Mouse (Mus musculus) neural tube, embryonic 14.5 days (tissue): ENCODE results near the gene Gm15217. TPM values are rescaled to one million over a fixed set of nuclear protein-coding genes. Genes with fewer than 3 reads are reported as not detected.

Experiments used
- ATAC-seq: fragments of 200-750 bp; cut with Nextera tagmentation; 2 replicates; pipeline ENCODE4 v1.8.0; 2017; ENCODE audit warnings: low read depth, mild to moderate bottlenecking, moderate TSS enrichment, moderate library complexity
- H3K27ac ChIP-seq: fragments of 300-500 bp; sonication (generic); 2 replicates; pipeline ENCODE4 v1.5.1; 2014; ENCODE audit warnings: low read depth, mild to moderate bottlenecking, control low read depth, low read length, moderate library complexity, mixed read lengths
- H3K27me3 ChIP-seq: fragments of 300-500 bp; sonication (generic); 2 replicates; pipeline ENCODE4 v1.6.1; 2014; ENCODE audit warnings: low read length; ENCODE audit not compliant: control insufficient read depth, insufficient read depth
- H3K36me3 ChIP-seq: fragments of 300-500 bp; sonication (generic); 2 replicates; pipeline ENCODE4 v1.6.1; 2014; ENCODE audit warnings: low read length, mixed read lengths; ENCODE audit not compliant: control insufficient read depth, insufficient read depth
- H3K4me1 ChIP-seq: fragments of 300-500 bp; sonication (generic); 2 replicates; pipeline ENCODE4 v1.6.1; 2014; ENCODE audit warnings: low read length; ENCODE audit not compliant: control insufficient read depth, insufficient read depth
- H3K4me2 ChIP-seq: fragments of 300-500 bp; sonication (generic); 2 replicates; pipeline ENCODE4 v1.6.1; 2014; ENCODE audit warnings: mild to moderate bottlenecking, low read depth, low read length, control low read depth
- H3K4me3 ChIP-seq: fragments of 300-500 bp; sonication (generic); 2 replicates; pipeline ENCODE4 v1.5.1; 2014; ENCODE audit warnings: low read depth, low read length, control low read depth, mixed read lengths
- H3K9ac ChIP-seq: fragments of 300-500 bp; sonication (generic); replicated peaks from 2 replicates; pipeline ENCODE4 v1.6.1; 2014; ENCODE audit warnings: low read depth, mild to moderate bottlenecking, control low read depth, low read length, mixed read lengths
- H3K9me3 ChIP-seq: fragments of 300-500 bp; sonication (generic); 2 replicates; pipeline ENCODE4 v1.6.1; 2016; ENCODE audit warnings: low read length; ENCODE audit not compliant: control insufficient read depth
- WGBS: fragments of 180-500 bp; shearing (Covaris S2); extraction: QIAGEN DNeasy Blood & Tissue Kit; methylation state at CpG from one replicate; pipeline ENCODE4 v1.1.7; 2014; 5-methylcytosine and 5-hydroxymethylcytosine counted together
- polyA plus RNA-seq: library from polyadenylated mRNA; unstranded; fragments of >200 nt; fragmentation: Nextera tagmentation; extraction: Ambion mirVana; gene quantifications from 2 replicates; pipeline ENCODE4 v1.2.1, GENCODE M21; 2014

The Gm15217 gene
- polyA plus RNA-seq, 1 experiment from 2014 or later, result not detected

DNA sequence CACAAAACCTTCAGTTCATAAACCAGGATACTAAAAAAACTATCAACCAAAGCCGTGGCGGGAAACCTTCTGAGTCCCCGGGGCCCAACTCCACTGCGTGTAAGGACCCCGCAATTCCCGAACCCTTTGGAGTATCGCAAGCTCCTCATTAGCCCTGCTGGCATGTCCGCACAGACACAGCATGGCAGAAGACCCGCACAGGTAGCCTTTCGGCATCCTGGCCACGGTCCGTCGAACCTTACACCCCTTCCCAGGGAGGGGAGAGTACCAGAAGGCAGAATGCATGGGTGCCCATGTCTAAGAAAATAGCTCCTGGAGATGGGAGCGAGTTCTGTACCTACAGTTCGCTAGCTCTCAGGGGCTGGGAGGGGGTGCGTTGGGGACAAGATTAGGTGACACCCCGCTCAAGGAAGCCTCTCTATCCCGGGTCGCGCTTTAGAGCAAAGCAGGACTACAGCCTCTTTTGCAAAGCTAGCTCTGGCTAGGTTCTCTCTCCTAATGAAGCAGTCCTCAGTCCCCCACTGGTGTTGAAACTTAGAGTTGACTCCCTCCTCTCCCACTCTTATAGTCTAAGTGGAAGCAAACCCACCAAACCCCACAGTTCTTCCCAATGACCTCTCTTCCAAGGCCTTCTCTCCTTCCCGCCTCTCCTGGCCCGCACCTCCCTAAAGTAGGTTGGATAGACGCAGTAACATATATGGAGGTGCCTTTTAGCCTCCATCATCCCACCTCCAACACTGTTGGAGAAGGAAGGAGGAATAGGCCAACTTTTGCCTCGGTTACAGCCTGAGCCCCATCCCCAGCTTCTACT is 10.4 kb downstream of the Gm15217 start:
- Histone ChIP-seq H3K36me3 (no peaks in the 10 kb centered on the region), H3K4me3 (peak overlapping the region; percentile 14), H3K4me2 (peak overlapping the region; percentile 28), H3K27ac (no peak overlapping the region), H3K27me3 (peaks cover 34% of the 10 kb centered on the region), H3K9me3 (no peaks in the 10 kb centered on the region), H3K9ac (no peak overlapping the region), H3K4me1 (peaks cover 18% of the 10 kb centered on the region; the same call in 1 of the 2 replicates)
- 6% methylated on average over 24 of the region's 24 CpGs for WGBS
- ATAC-seq, result no peak

DNA sequence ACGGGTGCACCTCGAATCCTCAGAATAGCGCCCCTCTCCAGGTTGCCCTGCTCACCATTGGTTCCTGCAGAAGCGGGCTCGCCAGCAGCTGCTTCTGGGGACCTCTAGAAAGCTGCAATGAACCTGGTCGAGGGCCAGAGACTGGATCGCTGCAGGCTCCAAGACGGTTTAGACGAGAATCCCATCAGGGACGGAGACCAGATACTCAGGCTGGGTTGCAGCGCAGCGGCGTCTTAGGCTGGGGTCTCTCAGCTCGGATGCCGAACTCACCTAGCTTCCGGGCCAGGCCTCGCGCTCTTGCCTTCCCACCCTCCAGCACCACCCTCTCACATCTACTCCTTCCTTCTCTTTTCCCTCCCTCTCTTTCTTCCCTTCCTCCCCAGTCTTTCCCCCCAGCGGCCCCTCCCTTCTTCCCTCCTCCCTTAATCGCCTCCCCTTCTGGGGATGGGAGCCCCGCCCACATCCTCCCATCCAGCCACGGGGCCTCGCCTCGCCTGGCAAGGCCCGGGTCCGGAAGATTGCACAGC is 11.1 kb downstream of the Gm15217 start, which contains the start of gene Bmp4:
Bmp4 (minus strand) TSS at position 421 of the 527 bp plus-strand sequence.
- H3K4me2 ChIP-seq, result peak within 1 kb of the TSS; percentile 28
- peaks cover 30% of the 10 kb centered on the region for H3K27me3 ChIP-seq
- H3K9ac ChIP-seq, result no peak within 1 kb of the TSS
- no peaks in the 10 kb centered on the region for H3K9me3 ChIP-seq
- no peak within 1 kb of the TSS for H3K27ac ChIP-seq
- H3K4me3 ChIP-seq, result peak within 1 kb of the TSS; percentile 14
- no peak for ATAC-seq
- peaks cover 18% of the 10 kb centered on the region; the same call in 1 of the 2 replicates for H3K4me1 ChIP-seq
- under 1% methylated on average over 26 of the region's 26 CpGs for WGBS
- no peaks in the 10 kb centered on the region for H3K36me3 ChIP-seq

DNA sequence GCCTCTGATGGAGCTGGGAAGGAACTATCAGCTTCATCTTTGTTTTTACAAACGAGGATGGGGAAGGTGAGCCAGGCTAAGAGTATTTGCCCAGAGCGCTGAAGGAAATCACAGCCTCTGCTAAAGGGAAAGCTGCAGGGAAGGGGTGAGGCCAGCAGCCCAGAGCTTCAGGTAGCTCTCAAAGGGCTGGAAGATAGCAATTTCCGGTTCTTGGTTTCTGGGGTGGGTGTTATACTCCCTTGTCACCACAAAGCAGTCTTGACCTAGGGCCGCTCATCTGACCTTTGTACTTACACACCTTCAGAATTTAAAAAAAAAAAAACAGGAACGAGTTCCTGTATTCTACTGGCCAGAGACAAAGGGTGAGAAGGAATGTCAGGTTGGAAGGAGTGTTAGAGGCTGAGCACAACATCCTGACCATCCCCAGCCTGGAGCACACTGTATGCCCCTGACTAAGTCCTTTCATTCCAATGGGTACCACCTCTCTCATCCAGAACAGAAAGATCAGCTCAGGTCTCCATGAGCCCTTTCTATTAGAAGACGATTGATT is 12.5 kb downstream of the Gm15217 start:
- WGBS, result 54% methylated on average over 6 of the region's 6 CpGs
- H3K4me1 ChIP-seq, result peaks cover 18% of the 10 kb centered on the region; the same call in 1 of the 2 replicates
- H3K27me3 ChIP-seq, result peaks cover 19% of the 10 kb centered on the region
- H3K9me3 ChIP-seq, result no peaks in the 10 kb centered on the region
- H3K4me2 ChIP-seq, result no peak overlapping the region
- H3K27ac ChIP-seq, result no peak overlapping the region
- no peak overlapping the region for H3K9ac ChIP-seq
- H3K4me3 ChIP-seq, result no peak overlapping the region
- ATAC-seq, result no peak
- H3K36me3 ChIP-seq, result no peaks in the 10 kb centered on the region

DNA sequence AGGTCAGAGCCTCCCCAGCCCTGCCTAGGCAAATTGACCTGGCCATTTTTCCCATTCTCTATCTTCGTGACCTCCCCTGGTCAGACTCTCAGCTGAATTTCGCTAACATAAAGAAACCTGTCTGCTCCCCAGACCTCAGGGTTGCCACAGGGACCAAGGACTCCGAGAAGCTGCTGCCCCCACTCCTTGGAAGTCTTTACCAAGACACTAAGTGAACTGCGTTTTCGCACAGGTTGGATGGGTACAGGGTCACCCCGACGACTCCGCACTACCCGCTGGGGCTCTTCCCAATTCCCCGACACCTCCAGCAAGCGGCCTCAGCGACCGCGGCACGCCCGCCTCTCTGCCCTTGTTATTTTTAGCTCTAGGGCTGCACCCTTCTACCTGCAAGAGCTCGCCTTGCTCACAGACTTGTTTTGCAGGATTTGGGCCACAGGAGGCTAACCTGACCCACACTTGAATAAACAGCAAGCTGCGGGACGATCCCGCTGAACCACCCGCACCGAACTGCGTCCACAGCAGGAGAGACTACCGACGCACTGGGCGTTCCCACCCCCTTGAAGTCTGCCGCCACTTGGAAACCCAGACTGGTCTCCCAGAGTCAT is 19.0 kb downstream of the Gm15217 start:
- no peaks in the 10 kb centered on the region for H3K9me3 ChIP-seq
- WGBS, result 3% methylated on average over 27 of the region's 27 CpGs
- H3K9ac ChIP-seq, result no peak overlapping the region
- H3K36me3 ChIP-seq, result no peaks in the 10 kb centered on the region
- peak overlapping the region; percentile 11 for H3K4me3 ChIP-seq
- H3K27me3 ChIP-seq, result peaks cover 13% of the 10 kb centered on the region
- 0 out of 2 replicates have a peak, but pooled peaks cover 5% of the 10 kb centered on the region for H3K4me1 ChIP-seq
- no peak for ATAC-seq
- peak overlapping the region; percentile 36 for H3K4me2 ChIP-seq
- H3K27ac ChIP-seq, result no peak overlapping the region

DNA sequence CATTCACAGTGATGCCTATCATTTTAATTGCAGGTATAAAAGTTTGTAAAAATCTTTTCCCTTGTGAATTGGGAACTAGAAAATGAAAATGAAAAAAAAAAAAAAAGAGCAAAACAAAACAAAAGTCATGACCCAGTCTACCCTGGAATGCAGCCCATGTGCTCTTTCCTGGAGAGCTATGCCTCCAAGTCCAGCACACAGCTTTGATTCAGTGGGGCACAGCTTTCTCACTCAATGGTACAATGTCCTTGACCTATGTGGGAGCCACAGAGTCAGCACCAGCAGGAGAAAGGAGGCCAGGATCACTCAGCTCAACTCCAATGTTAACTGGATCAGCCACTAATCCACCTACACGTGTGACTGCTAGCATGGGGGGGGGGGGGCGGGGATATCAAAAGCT is 20.7 kb downstream of the Gm15217 start:
- 0 out of 2 replicates have a peak, but pooled peaks cover 5% of the 10 kb centered on the region for H3K4me1 ChIP-seq
- no peak overlapping the region for H3K27ac ChIP-seq
- ATAC-seq, result no peak
- WGBS, result 69% methylated on average over 2 of the region's 2 CpGs
- no peak overlapping the region for H3K9ac ChIP-seq
- no peak overlapping the region for H3K4me3 ChIP-seq
- peaks cover 13% of the 10 kb centered on the region for H3K27me3 ChIP-seq
- H3K36me3 ChIP-seq, result no peaks in the 10 kb centered on the region
- H3K9me3 ChIP-seq, result no peaks in the 10 kb centered on the region
- no peak overlapping the region for H3K4me2 ChIP-seq

DNA sequence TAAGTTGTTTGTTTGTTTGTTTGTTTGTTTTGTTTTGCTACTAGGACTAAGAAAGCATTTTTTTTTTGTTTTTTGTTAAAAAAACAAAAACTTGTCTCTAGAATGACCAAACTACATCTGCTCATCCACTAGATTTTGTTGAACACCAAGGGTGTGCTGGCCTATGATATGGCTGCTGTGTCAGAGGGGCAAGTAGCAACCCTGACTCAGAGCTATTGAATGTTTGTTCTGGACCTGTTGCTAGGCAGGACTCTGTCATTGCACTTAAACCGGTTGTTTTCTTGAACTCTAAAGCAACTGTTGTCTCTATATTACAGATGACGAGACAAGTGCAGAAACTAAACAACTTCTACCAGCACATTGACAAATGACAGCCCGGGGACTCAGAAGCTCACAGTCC is 29.1 kb downstream of the Gm15217 start:
- ATAC-seq, result no peak
- no peaks in the 10 kb centered on the region for H3K4me1 ChIP-seq
- no peak overlapping the region for H3K4me2 ChIP-seq
- 85% methylated on average over 3 of the region's 3 CpGs for WGBS
- no peaks in the 10 kb centered on the region for H3K27me3 ChIP-seq
- H3K9ac ChIP-seq, result no peak overlapping the region
- H3K9me3 ChIP-seq, result no peaks in the 10 kb centered on the region
- H3K4me3 ChIP-seq, result no peak overlapping the region
- no peak overlapping the region for H3K27ac ChIP-seq
- H3K36me3 ChIP-seq, result no peaks in the 10 kb centered on the region

DNA sequence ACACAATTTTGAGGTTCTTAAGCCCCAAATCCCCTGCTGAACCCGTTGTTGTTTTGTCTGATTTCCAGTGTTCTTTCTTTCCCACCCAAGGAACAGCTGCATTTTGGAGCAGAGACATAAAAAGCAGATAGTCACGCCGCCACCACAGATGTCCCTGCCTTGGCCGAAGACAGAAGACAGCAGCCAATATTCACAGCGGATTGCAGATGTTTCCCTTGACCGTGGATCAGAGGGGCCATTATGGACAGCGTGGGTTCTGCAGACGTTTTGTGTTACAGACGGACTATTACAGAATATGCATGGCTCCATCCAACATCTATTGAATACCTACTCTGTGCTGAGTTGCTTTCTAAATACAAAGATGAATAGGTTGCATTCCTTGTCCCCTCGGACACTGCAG is 29.8 kb downstream of the Gm15217 start:
- H3K9me3 ChIP-seq, result no peaks in the 10 kb centered on the region
- no peak overlapping the region for H3K9ac ChIP-seq
- no peak overlapping the region for H3K27ac ChIP-seq
- H3K4me1 ChIP-seq, result no peaks in the 10 kb centered on the region
- no peak overlapping the region for H3K4me2 ChIP-seq
- H3K36me3 ChIP-seq, result no peaks in the 10 kb centered on the region
- WGBS, result 70% methylated on average over 10 of the region's 10 CpGs
- ATAC-seq, result no peak
- no peak overlapping the region for H3K4me3 ChIP-seq
- no peaks in the 10 kb centered on the region for H3K27me3 ChIP-seq

DNA sequence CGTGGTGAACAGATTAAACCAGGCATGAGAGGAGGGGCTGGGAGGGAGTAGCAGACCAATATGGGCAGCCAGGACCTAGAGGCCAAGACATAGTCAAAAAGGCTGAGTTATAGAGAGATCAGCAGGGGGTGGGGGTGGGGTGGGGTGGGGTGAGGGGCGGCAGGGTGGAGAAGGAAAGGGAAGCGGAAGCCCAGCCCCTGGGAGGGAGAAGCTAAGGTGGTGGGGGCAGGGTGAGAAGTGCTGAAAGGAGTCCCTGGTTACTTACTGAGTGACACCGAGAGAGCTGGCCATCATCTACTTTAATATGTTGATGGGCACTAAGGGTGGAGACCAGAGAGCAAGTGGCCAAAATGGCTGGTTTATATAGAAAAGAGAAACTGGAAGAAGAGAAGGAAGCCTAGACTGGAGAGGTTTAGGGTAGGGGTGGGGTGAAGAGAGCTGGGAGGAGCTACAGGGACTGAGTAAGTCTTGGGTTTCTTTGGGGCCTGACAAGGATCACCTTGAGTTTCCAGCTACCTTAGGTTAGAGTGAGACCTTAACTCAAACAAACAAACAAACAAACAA is 31.4 kb downstream of the Gm15217 start:
- H3K9ac ChIP-seq, result no peak overlapping the region
- H3K9me3 ChIP-seq, result no peaks in the 10 kb centered on the region
- H3K4me2 ChIP-seq, result no peak overlapping the region
- H3K27me3 ChIP-seq, result no peaks in the 10 kb centered on the region
- no peaks in the 10 kb centered on the region for H3K4me1 ChIP-seq
- H3K27ac ChIP-seq, result no peak overlapping the region
- H3K4me3 ChIP-seq, result no peak overlapping the region
- H3K36me3 ChIP-seq, result no peaks in the 10 kb centered on the region
- WGBS, result 58% methylated on average over 4 of the region's 4 CpGs
- no peak for ATAC-seq
